Mouse (Mus musculus): Measurements from ENCODE around the gene Dscam.

Dscam gene

GRCm38 (mm10) chr16:96567428-96567827 is 603.1 kb downstream of the Dscam start:
- DNase-seq (ENCODE audit: low read depth, low spot score), result no peak

- DNase-seq (ENCODE audit: low read depth, low spot score), result no peak
Measured at GRCm38 (mm10) chr16:96563350-96564257, 606.9 kb downstream of the Dscam start.

GRCm38 (mm10) chr16:96559796-96560195 is 610.8 kb downstream of the Dscam start:
- no peak for DNase-seq (ENCODE audit: low read depth, low spot score)

- no peak for DNase-seq (ENCODE audit: low read depth, low spot score)
Measured at GRCm38 (mm10) chr16:96558341-96558740, 612.2 kb downstream of the Dscam start.

GRCm38 (mm10) chr16:96556621-96557020 is 613.9 kb downstream of the Dscam start:
- no peak for DNase-seq (ENCODE audit: low read depth, low spot score)

GRCm38 (mm10) chr16:96555412-96555811 is 615.1 kb downstream of the Dscam start:
- DNase-seq (ENCODE audit: low read depth, low spot score), result no peak

GRCm38 (mm10) chr16:96552680-96553079 is 617.9 kb downstream of the Dscam start:
- DNase-seq (ENCODE audit: low read depth, low spot score), result no peak

GRCm38 (mm10) chr16:96541056-96541455 is 629.5 kb downstream of the Dscam start:
- no peak for DNase-seq (ENCODE audit: low read depth, low spot score)

Measured in mesoderm, embryonic 11.5 days (tissue).